Mouse (Mus musculus) layer of hippocampus, postnatal 36 days (tissue): Measurements from ENCODE around the gene Atg16l2. TPM values are rescaled to one million over a fixed set of nuclear protein-coding genes. Genes with fewer than 3 reads are reported as not detected.

Source experiments
- DNase-seq, 2 experiments: peaks; one replicate each; pipeline ENCODE4 v3.0.0; 2022
- total RNA-seq, 2 experiments: library from RNA; stranded (reverse); gene quantifications; 2 replicates each; pipeline ENCODE4 v1.2.3; 2021

Atg16l2 gene
- total RNA-seq, 2 experiments from 2014 or later: 42.1 to 42.7 TPM

GRCm38 (mm10) chr7:101216724-101217123 is 85.3 kb downstream of the Atg16l2 start:
- DNase-seq: no peak

GRCm38 (mm10) chr7:101213515-101214263 is 88.4 kb downstream of the Atg16l2 start:
- no peak for DNase-seq

Other genes starting within 250 kb of the Atg16l2 start
- 10 to 100 TPM; 39.2 to 40.5 TPM for gene Fchsd2, start 209.4 kb downstream of the Atg16l2 start, total RNA-seq
- gene Stard10, start 14.8 kb upstream of the Atg16l2 start, total RNA-seq: 10 to 100 TPM; 22.7 to 23.3 TPM
- gene Arap1, start 45.8 kb upstream of the Atg16l2 start, total RNA-seq: 10 to 100 TPM; 20.1 to 20.8 TPM
- 1 to 10 TPM in 1 of 2 experiments, not detected in 1; 3.0 TPM for gene Gm45837, start 108.6 kb upstream of the Atg16l2 start, total RNA-seq
- gene Pde2a, start 119.4 kb upstream of the Atg16l2 start, total RNA-seq: 100 to 1,000 TPM; 300 to 301 TPM